Mouse (Mus musculus) myocyte (in vitro differentiated cells): Measurements from ENCODE around the gene Esrrb.

Experiments used
- CEBPB ChIP-seq: IDR thresholded peaks from 2 replicates; pipeline ENCODE4 v1.6.1; 2011; ENCODE audit warnings: mild to moderate bottlenecking, moderate library complexity; ENCODE audit not compliant: poor library complexity, insufficient read depth, severe bottlenecking
- POLR2A ChIP-seq: IDR thresholded peaks from one replicate; pipeline ENCODE4 v1.6.1; 2011; ENCODE audit warnings: low read depth, mild to moderate bottlenecking, control low read depth, moderate library complexity; ENCODE audit not compliant: insufficient read length
- POLR2AphosphoS2 ChIP-seq: IDR thresholded peaks from one replicate; pipeline ENCODE4 v1.6.1; 2011; ENCODE audit warnings: low read depth, control low read depth; ENCODE audit not compliant: insufficient read length
- TCF3 ChIP-seq: IDR thresholded peaks from one replicate; pipeline ENCODE4 v1.6.1; 2011; ENCODE audit warnings: low read depth, control low read depth; ENCODE audit not compliant: insufficient read length
- USF1 ChIP-seq: IDR thresholded peaks from one replicate; pipeline ENCODE4 v1.6.1; 2011; ENCODE audit warnings: low read depth, mild to moderate bottlenecking, control low read depth, moderate library complexity

DNA sequence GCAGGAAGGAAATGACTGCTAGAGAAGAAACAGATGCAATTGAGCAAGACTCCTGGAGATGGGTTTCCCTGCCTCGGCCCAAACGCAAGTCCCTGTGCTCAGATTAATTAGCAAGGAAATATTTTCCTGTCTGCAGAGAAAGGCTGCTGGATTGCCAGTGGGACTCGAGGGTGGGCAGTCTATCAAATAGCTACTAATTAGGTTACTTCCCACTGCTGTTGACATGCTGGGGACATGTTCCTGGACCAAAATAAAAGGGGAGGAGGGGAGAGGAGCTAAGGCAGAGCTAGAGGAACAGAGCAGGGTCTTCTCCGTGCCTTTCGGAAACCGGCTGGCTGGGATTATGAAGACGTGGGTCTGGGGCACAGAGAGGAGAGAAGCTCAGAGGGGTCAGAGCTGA is 24.0 kb upstream of the Esrrb start:
- no peak for TF ChIP-seq POLR2A
- no peak for TF ChIP-seq POLR2AphosphoS2
- TF ChIP-seq TCF3, result no peak
- TF ChIP-seq CEBPB, result no peak
- TF ChIP-seq USF1, result no peak
